ENCODE assay signal across 23 mouse cellular contexts in the genomic region with DNA sequence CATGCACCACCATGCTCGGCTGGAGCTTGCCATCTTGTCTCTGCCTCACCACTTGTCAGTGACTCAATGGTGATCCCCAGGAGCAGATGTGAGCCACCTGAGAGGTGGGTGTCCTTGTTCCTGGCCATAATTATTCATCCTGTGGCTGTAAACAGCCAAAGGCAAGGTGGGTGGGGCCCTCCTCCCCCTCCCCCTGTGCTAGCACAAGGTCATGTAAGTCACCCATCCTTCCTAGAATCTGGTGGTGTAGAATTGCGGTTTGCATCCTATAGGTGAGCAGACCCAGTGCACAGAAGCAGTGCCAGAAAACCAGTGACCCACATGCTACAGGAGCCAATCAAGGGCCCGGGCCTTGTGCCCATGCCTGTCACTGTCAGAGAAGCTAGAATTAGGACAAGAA. TPM values are rescaled to one million over a fixed set of nuclear protein-coding genes. Genes with fewer than 3 reads are reported as not detected.
A peak's percentile ranks its signal among the peaks of the same experiment; 100 is the strongest.
DNase-seq lines count a peak whose midpoint lies in the region; ATAC-seq and TF ChIP-seq lines count a peak whose summit lies in the region.
"Had no signal": no experiment of that assay in that cellular context is flagged by ENCODE, and none has a peak within 500 bp of the region (broad histone marks: within the 10 kb centered on the region; RNA-seq: fewer than 3 reads in every experiment).

No protein-coding gene starts in this region.

- no peaks in the 10 kb centered on the region for H3K9me3 ChIP-seq in liver, embryonic 14.5 days (ENCODE audit: control insufficient read depth, low read length)
- H3K9me3 ChIP-seq in liver, embryonic 11.5 days (ENCODE audit: control insufficient read depth, low read length): no peaks in the 10 kb centered on the region
- H3K9me3 ChIP-seq: embryonic facial prominence, embryonic 12.5 days; forebrain, embryonic 12.5 days; intestine, embryonic 15.5 days had no signal

- no peak overlapping the region for H3K27ac ChIP-seq in liver, embryonic 14.5 days
- no peak overlapping the region for H3K27ac ChIP-seq in liver, embryonic 11.5 days (ENCODE audit: low read depth, low read length)
- H3K27ac ChIP-seq: embryonic facial prominence, embryonic 12.5 days; forebrain, embryonic 12.5 days; heart, adult 2 months; hindbrain, embryonic 10.5 days; hindbrain, embryonic 14.5 days; intestine, embryonic 15.5 days had no signal

- 0 out of 2 replicates have a peak, but pooled peaks have one; percentile 7 for TF ChIP-seq EP300 in liver, embryonic 14.5 days (IDR thresholded peaks at IDR 0.05; ENCODE audit: low read depth)

- no peak overlapping the region for H3K4me2 ChIP-seq in liver, embryonic 14.5 days (ENCODE audit: low read depth)
- H3K4me2 ChIP-seq in liver, embryonic 11.5 days: no peak overlapping the region
- H3K4me2 ChIP-seq: embryonic facial prominence, embryonic 12.5 days; forebrain, embryonic 12.5 days; heart, embryonic 11.5 days; hindbrain, embryonic 14.5 days; intestine, embryonic 15.5 days had no signal

- no peak for ATAC-seq in liver, embryonic 14.5 days (ENCODE audit: insufficient read depth)
- ATAC-seq in liver, embryonic 11.5 days (replicated peaks; ENCODE audit: low FRiP score): no peak
- ATAC-seq: forebrain, postnatal 0 days; intestine, embryonic 15.5 days; Patski had no signal

- H3K27me3 ChIP-seq in liver, embryonic 14.5 days (ENCODE audit: control insufficient read depth, insufficient read depth, low read length): no peaks in the 10 kb centered on the region
- no peaks in the 10 kb centered on the region for H3K27me3 ChIP-seq in liver, embryonic 11.5 days (replicated peaks; ENCODE audit: control insufficient read depth, insufficient read depth, low read length)
- H3K27me3 ChIP-seq: CH12.LX; embryonic facial prominence, embryonic 12.5 days; forebrain, embryonic 12.5 days; intestine, embryonic 15.5 days; Patski had no signal

- WGBS in liver, embryonic 14.5 days (ENCODE audit: insufficient replicate concordance): 68% methylated on average over 3 of the region's 3 CpGs
- WGBS in liver, embryonic 11.5 days: 89% methylated on average over 3 of the region's 3 CpGs

- no peaks in the 10 kb centered on the region for H3K36me3 ChIP-seq in liver, embryonic 14.5 days (replicated peaks; ENCODE audit: control insufficient read depth, insufficient read depth, low read depth)
- peaks cover 2% of the 10 kb centered on the region; the same call in 1 of the 2 replicates for H3K36me3 ChIP-seq in liver, embryonic 11.5 days (ENCODE audit: control insufficient read depth, insufficient read depth, low read length)
- H3K36me3 ChIP-seq: intestine, embryonic 15.5 days had no signal

- no peak overlapping the region for H3K9ac ChIP-seq in liver, embryonic 14.5 days (replicated peaks)
- no peak overlapping the region for H3K9ac ChIP-seq in liver, embryonic 11.5 days (ENCODE audit: low read depth, low read length)
- H3K9ac ChIP-seq: embryonic facial prominence, embryonic 12.5 days; forebrain, embryonic 12.5 days; forebrain, postnatal 0 days; hindbrain, embryonic 14.5 days; intestine, embryonic 15.5 days had no signal

- H3K4me1 ChIP-seq in liver, embryonic 14.5 days (replicated peaks; ENCODE audit: control insufficient read depth in 2 of 2, insufficient read depth in 2 of 2, low read length in 1 of 2): peaks cover 6 to 11% of the 10 kb centered on the region in 2 experiments
- peaks cover 10% of the 10 kb centered on the region for H3K4me1 ChIP-seq in liver, embryonic 11.5 days (replicated peaks; ENCODE audit: control insufficient read depth, insufficient read depth, low read length)

- H3K4me3 ChIP-seq in liver, embryonic 14.5 days (ENCODE audit: insufficient read depth in 1 of 2, low read depth in 2 of 2, low read length in 2 of 2): no peak overlapping the region
- H3K4me3 ChIP-seq in liver, embryonic 11.5 days (ENCODE audit: low read depth, low read length): no peak overlapping the region
- H3K4me3 ChIP-seq: embryonic facial prominence, embryonic 12.5 days; forebrain, embryonic 12.5 days; heart, adult 2 months; hindbrain, embryonic 10.5 days; intestine, embryonic 15.5 days had no signal

- TF ChIP-seq CTCF in liver, embryonic 14.5 days (IDR thresholded peaks at IDR 0.05; ENCODE audit: low read depth): no peak

- DNase-seq in cerebellum, adult 8-10 months: peak; percentile 19
- DNase-seq in cerebellum, postnatal 36 days: no peak
- DNase-seq in liver, embryonic 14.5 days (ENCODE audit: low read depth in 3 of 3, low spot score in 3 of 3): no peak
- DNase-seq in liver, embryonic 11.5 days (ENCODE audit: low spot score): no peak
- peak; percentile 73 for DNase-seq in R1 (ENCODE audit: low read depth, low spot score)
- DNase-seq in lung, adult 18-20 months: no peak
- DNase-seq: adrenal gland, adult 8-10 months; adrenal gland, postnatal 36 days; forebrain, postnatal 0 days; gastrocnemius, postnatal 14 days; heart, adult 2 months; kidney, adult 18-20 months had no signal

RNA-seq across cellular contexts. Expression of a gene that starts 3.9 kb away (rescaled TPM):
- 14.3 and 18.7 TPM in 2 replicates for polyA plus RNA-seq in liver, embryonic 14.5 days (2012; rRNA removed)
- polyA plus RNA-seq in liver, embryonic 14.5 days (2014; fragmentation: Nextera tagmentation; extraction: Ambion mirVana): 24.5 and 25.7 TPM in 2 replicates
- 48.5 and 50.5 TPM in 2 replicates for polyA plus RNA-seq in liver, embryonic 11.5 days (2014; fragmentation: Nextera tagmentation; extraction: Ambion mirVana)

RNA-seq across cellular contexts. Expression of a gene that starts 8.7 kb away (rescaled TPM):
- polyA plus RNA-seq in liver, embryonic 14.5 days (2012; rRNA removed): 0.05 and 0.10 TPM in 2 replicates
- polyA plus RNA-seq in liver, embryonic 14.5 days (2014; fragmentation: Nextera tagmentation; extraction: Ambion mirVana): 0.20 and 0.45 TPM in 2 replicates
- 1.1 and 1.4 TPM in 2 replicates for polyA plus RNA-seq in liver, embryonic 11.5 days (2014; fragmentation: Nextera tagmentation; extraction: Ambion mirVana)
- polyA plus RNA-seq: cortical plate, adult 2 months; heart, adult 2 months; Patski had no signal

RNA-seq across cellular contexts. Expression of a gene that starts 8.9 kb away (rescaled TPM):
- 106 and 127 TPM in 2 replicates for polyA plus RNA-seq in liver, embryonic 14.5 days (2012; rRNA removed)
- 115 and 124 TPM in 2 replicates for polyA plus RNA-seq in liver, embryonic 14.5 days (2014; fragmentation: Nextera tagmentation; extraction: Ambion mirVana)
- polyA plus RNA-seq in liver, embryonic 11.5 days (2014; fragmentation: Nextera tagmentation; extraction: Ambion mirVana): 213 and 236 TPM in 2 replicates

RNA-seq across cellular contexts. Expression of a gene that starts 15.8 kb away (rescaled TPM):
- 0.13 TPM in 2 replicates for polyA plus RNA-seq in liver, embryonic 14.5 days (2012; rRNA removed)
- polyA plus RNA-seq in liver, embryonic 14.5 days (2014; fragmentation: Nextera tagmentation; extraction: Ambion mirVana): not detected in 2 replicates
- polyA plus RNA-seq in liver, embryonic 11.5 days (2014; fragmentation: Nextera tagmentation; extraction: Ambion mirVana): 0.16 and 0.45 TPM in 2 replicates

RNA-seq across cellular contexts. Expression of a gene that starts 27.5 kb away (rescaled TPM):
- polyA plus RNA-seq in liver, embryonic 14.5 days (2012; rRNA removed): not detected in 2 replicates
- polyA plus RNA-seq in liver, embryonic 14.5 days (2014; fragmentation: Nextera tagmentation; extraction: Ambion mirVana): not detected in 2 replicates
- polyA plus RNA-seq in liver, embryonic 11.5 days (2014; fragmentation: Nextera tagmentation; extraction: Ambion mirVana): not detected in 2 replicates
- polyA plus RNA-seq: embryonic facial prominence, embryonic 12.5 days; forebrain, embryonic 12.5 days; gonadal fat pad, adult 2 months; heart, adult 2 months; heart, embryonic 11.5 days; heart, embryonic 16.5 days; hindbrain, embryonic 10.5 days; intestine, embryonic 15.5 days; Patski had no signal

Comparison
In these comparisons a context has a peak if more than half of its experiments do, and no peak if none do; other contexts are left out.
1. DNase-seq: peak in cerebellum, adult 8-10 months (single experiment) and R1 (single experiment); none in cerebellum, postnatal 36 days (0 of 2), liver, embryonic 14.5 days (0 of 3), liver, embryonic 11.5 days (single experiment) and lung, adult 18-20 months (0 of 2).